In genomic region chr11:120510375-120511030, GRCm38 (mm10) we compare ENCODE assay signal across 8 mouse cellular contexts. TPM values are rescaled to one million over a fixed set of nuclear protein-coding genes. Genes with fewer than 3 reads are reported as not detected.
DNase-seq lines count a peak whose midpoint lies in the region; ATAC-seq and TF ChIP-seq lines count a peak whose summit lies in the region.

No protein-coding gene starts in this region.

- WGBS in thymus, adult 2 months = 2% methylated on average over 16 of the region's 16 CpGs
- 5% methylated on average over 16 of the region's 16 CpGs for WGBS in forebrain, embryonic 14.5 days
- 2% methylated on average over 16 of the region's 16 CpGs for WGBS in liver, embryonic 12.5 days (ENCODE audit: insufficient replicate concordance)

- H3K27me3 ChIP-seq in thymus, adult 2 months (ENCODE audit: control insufficient read depth, insufficient read depth, low read length) = no peaks in the 10 kb centered on the region
- H3K27me3 ChIP-seq in forebrain, embryonic 14.5 days (replicated peaks; ENCODE audit: control insufficient read depth, insufficient read depth, low read length) = no peaks in the 10 kb centered on the region
- H3K27me3 ChIP-seq in liver, embryonic 12.5 days (replicated peaks) = 0 out of 2 replicates have a peak, but pooled peaks cover 4% of the 10 kb centered on the region

- H3K27ac ChIP-seq in thymus, adult 2 months (ENCODE audit: control insufficient read depth, insufficient read depth, low read length) = peak overlapping the region; percentile 90
- H3K27ac ChIP-seq in forebrain, embryonic 14.5 days (ENCODE audit: low read depth, low read length) = no peak overlapping the region
- peak overlapping the region; percentile 84 for H3K27ac ChIP-seq in liver, embryonic 12.5 days

- no peak for ATAC-seq in forebrain, embryonic 14.5 days
- ATAC-seq in liver, embryonic 12.5 days = peak; percentile 81

- peak; percentile 33 for DNase-seq in thymus, adult 2 months
- DNase-seq in thymus, adult 18-20 months = no peak
- no peak for DNase-seq in forebrain, embryonic 14.5 days (ENCODE audit: low spot score)
- peak; percentile 73 for DNase-seq in retina, postnatal 1 day
- no peak for DNase-seq in right cerebral cortex, postnatal 14 days
- DNase-seq in kidney, adult 9 months = no peak
- no peak for DNase-seq in testis, postnatal 10 days (ENCODE audit: low spot score)

- H3K4me3 ChIP-seq in thymus, adult 2 months (ENCODE audit: control insufficient read depth, insufficient read depth, low read length) = peak overlapping the region; percentile 34
- H3K4me3 ChIP-seq in forebrain, embryonic 14.5 days (ENCODE audit: low read depth, low read length) = no peak overlapping the region
- H3K4me3 ChIP-seq in liver, embryonic 12.5 days = peak overlapping the region; percentile 51

- H3K36me3 ChIP-seq in thymus, adult 2 months (ENCODE audit: control insufficient read depth, insufficient read depth, low read length) = no peaks in the 10 kb centered on the region
- H3K36me3 ChIP-seq in forebrain, embryonic 14.5 days (ENCODE audit: control insufficient read depth, insufficient read depth, low read length) = no peaks in the 10 kb centered on the region
- H3K36me3 ChIP-seq in liver, embryonic 12.5 days = no peaks in the 10 kb centered on the region

- peak overlapping the region; percentile 43; the same call in 1 of the 2 replicates for H3K9ac ChIP-seq in forebrain, embryonic 14.5 days (ENCODE audit: low read length)
- peak overlapping the region; percentile 70 for H3K9ac ChIP-seq in liver, embryonic 12.5 days

- H3K4me2 ChIP-seq in forebrain, embryonic 14.5 days (ENCODE audit: low read length) = peak overlapping the region; percentile 34
- peak overlapping the region; percentile 74 for H3K4me2 ChIP-seq in liver, embryonic 12.5 days

- H3K9me3 ChIP-seq in forebrain, embryonic 14.5 days (replicated peaks; ENCODE audit: control insufficient read depth, low read length) = no peaks in the 10 kb centered on the region
- H3K9me3 ChIP-seq in liver, embryonic 12.5 days (replicated peaks) = no peaks in the 10 kb centered on the region

- no peak for TF ChIP-seq POLR2A in thymus, adult 2 months (IDR thresholded peaks at IDR 0.05; ENCODE audit: control insufficient read depth, extremely low read depth, insufficient read depth, low read length, poor library complexity)

- H3K4me1 ChIP-seq in thymus, adult 2 months (replicated peaks; ENCODE audit: control insufficient read depth, insufficient read depth, low read length) = peaks cover 20% of the 10 kb centered on the region
- H3K4me1 ChIP-seq in forebrain, embryonic 14.5 days (ENCODE audit: control insufficient read depth, insufficient read depth, low read length) = peaks cover 6% of the 10 kb centered on the region
- peaks cover 47% of the 10 kb centered on the region for H3K4me1 ChIP-seq in liver, embryonic 12.5 days

- TF ChIP-seq CTCF in thymus, adult 2 months (IDR thresholded peaks at IDR 0.05; ENCODE audit: borderline replicate concordance, control insufficient read depth, extremely low read depth, insufficient read depth, low read length, poor library complexity) = no peak

RNA-seq across cellular contexts. Expression of gene Slc25a10, which starts 18.9 kb away (rescaled TPM):
- 102 and 103 TPM in 2 replicates for polyA plus RNA-seq in thymus, adult 2 months (2012; rRNA removed)
- 29.7 and 31.6 TPM in 2 replicates for polyA plus RNA-seq in forebrain, embryonic 14.5 days (2014; fragmentation: Nextera tagmentation; extraction: Ambion mirVana)
- polyA plus RNA-seq in liver, embryonic 12.5 days (2016; fragmentation: Nextera tagmentation; extraction: Ambion mirVana) = 47.0 and 54.9 TPM in 2 replicates

RNA-seq across cellular contexts. Expression of gene Gcgr, which starts 20.0 kb away (rescaled TPM):
- 1.0 TPM in 2 replicates for polyA plus RNA-seq in thymus, adult 2 months (2012; rRNA removed)
- polyA plus RNA-seq in forebrain, embryonic 14.5 days (2014; fragmentation: Nextera tagmentation; extraction: Ambion mirVana) = 0.14 TPM in 1 of 2 replicates, not detected in the other
- 8.5 and 9.6 TPM in 2 replicates for polyA plus RNA-seq in liver, embryonic 12.5 days (2016; fragmentation: Nextera tagmentation; extraction: Ambion mirVana)

RNA-seq across cellular contexts. Expression of gene Mrpl12, which starts 26.1 kb away (rescaled TPM):
- polyA plus RNA-seq in thymus, adult 2 months (2012; rRNA removed) = 89.6 and 92.3 TPM in 2 replicates
- polyA plus RNA-seq in forebrain, embryonic 14.5 days (2014; fragmentation: Nextera tagmentation; extraction: Ambion mirVana) = 143 and 155 TPM in 2 replicates
- polyA plus RNA-seq in liver, embryonic 12.5 days (2016; fragmentation: Nextera tagmentation; extraction: Ambion mirVana) = 161 and 166 TPM in 2 replicates

RNA-seq across cellular contexts. Expression of gene Mcrip1, which starts 39.0 kb away (rescaled TPM):
- polyA plus RNA-seq in thymus, adult 2 months (2012; rRNA removed) = 167 and 191 TPM in 2 replicates
- 291 and 313 TPM in 2 replicates for polyA plus RNA-seq in forebrain, embryonic 14.5 days (2014; fragmentation: Nextera tagmentation; extraction: Ambion mirVana)
- 60.4 and 61.8 TPM in 2 replicates for polyA plus RNA-seq in liver, embryonic 12.5 days (2016; fragmentation: Nextera tagmentation; extraction: Ambion mirVana)

RNA-seq across cellular contexts. Expression of gene Ppp1r27, which starts 40.4 kb away (rescaled TPM):
- polyA plus RNA-seq in thymus, adult 2 months (2012; rRNA removed) = 5.0 and 6.4 TPM in 2 replicates
- not detected in 2 replicates for polyA plus RNA-seq in forebrain, embryonic 14.5 days (2014; fragmentation: Nextera tagmentation; extraction: Ambion mirVana)
- polyA plus RNA-seq in liver, embryonic 12.5 days (2016; fragmentation: Nextera tagmentation; extraction: Ambion mirVana) = not detected in 2 replicates

Comparison
In these comparisons a context has a peak if more than half of its experiments do, and no peak if none do; other contexts are left out.
1. DNase-seq: peak in thymus, adult 2 months (single experiment) and retina, postnatal 1 day (single experiment); none in thymus, adult 18-20 months (0 of 2), forebrain, embryonic 14.5 days (single experiment), right cerebral cortex, postnatal 14 days (single experiment), kidney, adult 9 months (single experiment) and testis, postnatal 10 days (single experiment).